Mouse (Mus musculus): ENCODE measurements around the gene Pax9. TPM values are rescaled to one million over a fixed set of nuclear protein-coding genes. Genes with fewer than 3 reads are reported as not detected.

Pax9 gene
- polyA plus RNA-seq, 2 experiments: 3.8 to 8.3 TPM

- no peak for TF ChIP-seq POLR2A (IDR thresholded peaks at IDR 0.05; ENCODE audit: borderline replicate concordance, extremely low read depth, insufficient read depth, insufficient read length)
- peaks cover 91% of the 10 kb centered on the region for H3K27me3 ChIP-seq (ENCODE audit: control insufficient read depth, insufficient read depth, low read length)
- no peak overlapping the region for H3K27ac ChIP-seq (replicated peaks; ENCODE audit: low read depth, low read length)
- 0 out of 2 replicates have a peak, but pooled peaks have one; percentile 25 for ATAC-seq (ENCODE audit: low FRiP score, low read depth)
- H3K9ac ChIP-seq (ENCODE audit: low read depth, low read length, severe bottlenecking): no peak overlapping the region
- H3K4me2 ChIP-seq (replicated peaks; ENCODE audit: low read depth, low read length, severe bottlenecking): peak overlapping the region; percentile 28
- H3K36me3 ChIP-seq (ENCODE audit: control insufficient read depth, insufficient read depth, low read length): no peaks in the 10 kb centered on the region
- H3K4me1 ChIP-seq (ENCODE audit: control insufficient read depth, insufficient read depth, low read length): peaks cover 3% of the 10 kb centered on the region; the same call in 1 of the 2 replicates
- H3K4me3 ChIP-seq (replicated peaks; ENCODE audit: low read length): 0 out of 2 replicates have a peak overlapping the region, but pooled peaks have one; percentile 6
- no peaks in the 10 kb centered on the region for H3K9me3 ChIP-seq (ENCODE audit: control insufficient read depth, low read length)
- DNase-seq (ENCODE audit: low spot score): no peak
- WGBS: under 1% methylated on average over 25 of the region's 25 CpGs
Measured at GRCm38 (mm10) chr12:56689736-56690135, 1.8 kb upstream of the Pax9 start.

- Histone ChIP-seq H3K9ac (ENCODE audit: low read depth, low read length, severe bottlenecking) (no peak overlapping the region), H3K9me3 (ENCODE audit: control insufficient read depth, low read length) (no peaks in the 10 kb centered on the region), H3K4me1 (ENCODE audit: control insufficient read depth, insufficient read depth, low read length) (peaks cover 3% of the 10 kb centered on the region; the same call in 1 of the 2 replicates), H3K27me3 (ENCODE audit: control insufficient read depth, insufficient read depth, low read length) (peaks cover 95% of the 10 kb centered on the region), H3K4me3 (replicated peaks; ENCODE audit: low read length) (peak overlapping the region; percentile 6; the same call in 1 of the 2 replicates), H3K4me2 (replicated peaks; ENCODE audit: low read depth, low read length, severe bottlenecking) (peak overlapping the region; percentile 28), H3K36me3 (ENCODE audit: control insufficient read depth, insufficient read depth, low read length) (no peaks in the 10 kb centered on the region), H3K27ac (replicated peaks; ENCODE audit: low read depth, low read length) (no peak overlapping the region)
- DNase-seq (ENCODE audit: low spot score): no peak
- no peak for TF ChIP-seq POLR2A (IDR thresholded peaks at IDR 0.05; ENCODE audit: borderline replicate concordance, extremely low read depth, insufficient read depth, insufficient read length)
- 3% methylated on average over 16 of the region's 16 CpGs for WGBS
- no peak for ATAC-seq (ENCODE audit: low FRiP score, low read depth)
Measured at GRCm38 (mm10) chr12:56690366-56690765, 1.2 kb upstream of the Pax9 start.

- WGBS: 3% methylated on average over 12 of the region's 12 CpGs
- DNase-seq (ENCODE audit: low spot score): no peak
- H3K9me3 ChIP-seq (ENCODE audit: control insufficient read depth, low read length): no peaks in the 10 kb centered on the region
- H3K36me3 ChIP-seq (ENCODE audit: control insufficient read depth, insufficient read depth, low read length): no peaks in the 10 kb centered on the region
- peak overlapping the region; percentile 2; the same call in 1 of the 2 replicates for H3K9ac ChIP-seq (ENCODE audit: low read depth, low read length, severe bottlenecking)
- peak overlapping the region; percentile 49 for H3K4me2 ChIP-seq (replicated peaks; ENCODE audit: low read depth, low read length, severe bottlenecking)
- H3K4me1 ChIP-seq (ENCODE audit: control insufficient read depth, insufficient read depth, low read length): peaks cover 6% of the 10 kb centered on the region; the same call in 1 of the 2 replicates
- TF ChIP-seq POLR2A (IDR thresholded peaks at IDR 0.05; ENCODE audit: borderline replicate concordance, extremely low read depth, insufficient read depth, insufficient read length): no peak
- H3K4me3 ChIP-seq (replicated peaks; ENCODE audit: low read length): peak overlapping the region; percentile 37
- H3K27ac ChIP-seq (replicated peaks; ENCODE audit: low read depth, low read length): no peak overlapping the region
- no peak for ATAC-seq (ENCODE audit: low FRiP score, low read depth)
- peaks cover 97% of the 10 kb centered on the region for H3K27me3 ChIP-seq (ENCODE audit: control insufficient read depth, insufficient read depth, low read length)
Measured at GRCm38 (mm10) chr12:56691001-56691400, 566 bp upstream of the Pax9 start.

DNA sequence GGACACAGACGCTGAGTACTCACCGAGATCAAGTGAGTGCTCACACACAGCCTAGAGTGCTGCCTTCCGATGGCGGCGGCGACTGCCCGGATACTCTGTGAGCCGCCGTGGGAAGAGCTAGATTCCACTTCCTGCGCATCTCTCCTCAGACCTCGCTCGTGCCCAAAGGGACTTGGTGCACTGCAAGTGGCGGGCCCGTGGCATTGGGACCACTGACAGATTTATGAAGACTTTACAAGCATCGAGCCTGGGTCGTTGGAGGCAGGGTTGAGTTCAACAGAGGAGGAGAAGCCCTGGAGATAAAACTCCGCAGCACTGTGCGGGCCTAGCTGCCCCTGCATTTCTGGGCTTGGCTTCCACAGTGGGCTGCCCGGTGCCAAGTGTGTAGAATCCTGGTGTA, 969 bp downstream of the Pax9 start:
- Histone ChIP-seq H3K9ac (ENCODE audit: low read depth, low read length, severe bottlenecking) (no peak overlapping the region), H3K4me1 (ENCODE audit: control insufficient read depth, insufficient read depth, low read length) (peaks cover 6% of the 10 kb centered on the region; the same call in 1 of the 2 replicates), H3K27me3 (ENCODE audit: control insufficient read depth, insufficient read depth, low read length) (peaks cover 99% of the 10 kb centered on the region), H3K9me3 (ENCODE audit: control insufficient read depth, low read length) (no peaks in the 10 kb centered on the region), H3K27ac (replicated peaks; ENCODE audit: low read depth, low read length) (no peak overlapping the region), H3K4me3 (replicated peaks; ENCODE audit: low read length) (peak overlapping the region; percentile 37), H3K4me2 (replicated peaks; ENCODE audit: low read depth, low read length, severe bottlenecking) (peak overlapping the region; percentile 49; the same call in 1 of the 2 replicates), H3K36me3 (ENCODE audit: control insufficient read depth, insufficient read depth, low read length) (no peaks in the 10 kb centered on the region)
- TF ChIP-seq POLR2A (IDR thresholded peaks at IDR 0.05; ENCODE audit: borderline replicate concordance, extremely low read depth, insufficient read depth, insufficient read length): no peak
- no peak for ATAC-seq (ENCODE audit: low FRiP score, low read depth)
- 9% methylated on average over 19 of the region's 19 CpGs for WGBS
- DNase-seq (ENCODE audit: low spot score): no peak

GRCm38 (mm10) chr12:56693411-56694098, 2.0 kb downstream of the Pax9 start:
- Histone ChIP-seq H3K27ac (replicated peaks; ENCODE audit: low read depth, low read length) (no peak overlapping the region), H3K9me3 (ENCODE audit: control insufficient read depth, low read length) (no peaks in the 10 kb centered on the region), H3K4me2 (replicated peaks; ENCODE audit: low read depth, low read length, severe bottlenecking) (no peak overlapping the region), H3K4me1 (ENCODE audit: control insufficient read depth, insufficient read depth, low read length) (peaks cover 6% of the 10 kb centered on the region; the same call in 1 of the 2 replicates), H3K4me3 (replicated peaks; ENCODE audit: low read length) (peak overlapping the region; percentile 37; the same call in 1 of the 2 replicates), H3K9ac (ENCODE audit: low read depth, low read length, severe bottlenecking) (no peak overlapping the region), H3K27me3 (ENCODE audit: control insufficient read depth, insufficient read depth, low read length) (peaks cover 97% of the 10 kb centered on the region), H3K36me3 (ENCODE audit: control insufficient read depth, insufficient read depth, low read length) (no peaks in the 10 kb centered on the region)
- TF ChIP-seq POLR2A (IDR thresholded peaks at IDR 0.05; ENCODE audit: borderline replicate concordance, extremely low read depth, insufficient read depth, insufficient read length): no peak
- WGBS: 9% methylated on average over 14 of the region's 14 CpGs
- ATAC-seq (ENCODE audit: low FRiP score, low read depth) (no peak), DNase-seq (ENCODE audit: low spot score) (no peak)
